Mouse (Mus musculus) liver, embryonic 11.5 days (tissue): ENCODE data around the gene Zfp697. TPM values are rescaled to one million over a fixed set of nuclear protein-coding genes. Genes with fewer than 3 reads are reported as not detected.
"Not testable (repeated sequence)": the region's sequence is repeated elsewhere in the genome, so short reads cannot be mapped to it uniquely, and the experiment has no call there.

Source experiments
- ATAC-seq: fragments of 200-750 bp; cut with Nextera tagmentation; replicated peaks from 2 replicates; pipeline ENCODE4 v1.8.0; 2017; ENCODE audit warnings: moderate number of reproducible peaks, mild to moderate bottlenecking, moderate TSS enrichment, moderate library complexity; ENCODE audit not compliant: low FRiP score
- DNase-seq: peaks from one replicate; pipeline ENCODE4 v3.0.0-alpha.2; 2017; ENCODE audit warnings: low spot score
- H3K27ac ChIP-seq: fragments of 300-500 bp; sonication (generic); 2 replicates; pipeline ENCODE4 v1.5.1; 2014; ENCODE audit warnings: mild to moderate bottlenecking, low read depth, low read length, control low read depth
- H3K27me3 ChIP-seq: fragments of 300-500 bp; sonication (generic); replicated peaks from 2 replicates; pipeline ENCODE4 v1.6.1; 2014; ENCODE audit warnings: low read length, mixed read lengths; ENCODE audit not compliant: control insufficient read depth, insufficient read depth
- H3K36me3 ChIP-seq: fragments of 300-500 bp; sonication (generic); 2 replicates; pipeline ENCODE4 v1.6.1; 2014; ENCODE audit warnings: mild to moderate bottlenecking, low read length, moderate library complexity, mixed read lengths; ENCODE audit not compliant: control insufficient read depth, insufficient read depth
- H3K4me1 ChIP-seq: fragments of 300-500 bp; sonication (generic); replicated peaks from 2 replicates; pipeline ENCODE4 v1.6.1; 2014; ENCODE audit warnings: low read length, mixed read lengths; ENCODE audit not compliant: control insufficient read depth, insufficient read depth
- H3K4me2 ChIP-seq: fragments of 300-500 bp; sonication (generic); 2 replicates; pipeline ENCODE4 v1.6.1; 2014; ENCODE audit warnings: mild to moderate bottlenecking, control low read depth, moderate library complexity
- H3K4me3 ChIP-seq: fragments of 300-500 bp; sonication (generic); 2 replicates; pipeline ENCODE4 v1.5.1; 2014; ENCODE audit warnings: low read depth, low read length, control low read depth
- H3K9ac ChIP-seq: fragments of 300-500 bp; sonication (generic); 2 replicates; pipeline ENCODE4 v1.6.1; 2014; ENCODE audit warnings: low read depth, low read length, control low read depth
- H3K9me3 ChIP-seq: fragments of 300-500 bp; sonication (generic); 2 replicates; pipeline ENCODE4 v1.6.1; 2016; ENCODE audit warnings: low read length, inconsistent platforms, mixed read lengths; ENCODE audit not compliant: control insufficient read depth
- WGBS: fragments of 180-500 bp; shearing (Covaris S2); extraction: QIAGEN DNeasy Blood & Tissue Kit; methylation state at CpG from one replicate; pipeline ENCODE4 v1.1.7; 2014; 5-methylcytosine and 5-hydroxymethylcytosine counted together
- polyA plus RNA-seq: library from polyadenylated mRNA; unstranded; fragments of >200 nt; fragmentation: Nextera tagmentation; extraction: Ambion mirVana; gene quantifications from 2 replicates; pipeline ENCODE4 v1.2.1, GENCODE M21; 2014

Zfp697 gene
- polyA plus RNA-seq, 1 experiment from 2014 or later = 5.7 TPM

GRCm38 (mm10) chr3:98442245-98442644, 60.0 kb downstream of the Zfp697 start:
- not testable (repeated sequence) for H3K4me3 ChIP-seq, H3K9me3 ChIP-seq, H3K27me3 ChIP-seq, H3K9ac ChIP-seq, H3K4me2 ChIP-seq, H3K27ac ChIP-seq, H3K4me1 ChIP-seq, DNase-seq, H3K36me3 ChIP-seq, ATAC-seq
- 36% methylated on average over 3 of the region's 3 CpGs for WGBS

GRCm38 (mm10) chr3:98443149-98443779, 61.0 kb downstream of the Zfp697 start:
- H3K9ac ChIP-seq, DNase-seq, H3K4me2 ChIP-seq, H3K36me3 ChIP-seq, H3K4me1 ChIP-seq, H3K9me3 ChIP-seq, H3K27me3 ChIP-seq, H3K27ac ChIP-seq, H3K4me3 ChIP-seq: not testable (repeated sequence)
- 0 out of 2 replicates have a peak, but pooled peaks have one; percentile 36 for ATAC-seq
- 4% methylated on average over 3 of the region's 3 CpGs for WGBS

- DNase-seq, H3K36me3 ChIP-seq, H3K9me3 ChIP-seq, H3K4me3 ChIP-seq, H3K4me1 ChIP-seq, ATAC-seq, H3K27ac ChIP-seq, H3K9ac ChIP-seq, H3K27me3 ChIP-seq, H3K4me2 ChIP-seq: not testable (repeated sequence)
- WGBS = no CpG with 5 or more reads among the region's 1 CpGs
These were observed 61.7 kb downstream of the Zfp697 start for GRCm38 (mm10) chr3:98443924-98444323.

GRCm38 (mm10) chr3:98453786-98454185, 71.5 kb downstream of the Zfp697 start:
- not testable (repeated sequence) for H3K9me3 ChIP-seq, H3K4me1 ChIP-seq, H3K9ac ChIP-seq, H3K36me3 ChIP-seq, H3K27me3 ChIP-seq, H3K4me2 ChIP-seq, H3K27ac ChIP-seq, DNase-seq, H3K4me3 ChIP-seq
- 56% methylated on average over 5 of the region's 5 CpGs for WGBS
- peak; percentile 41; the same call in 1 of the 2 replicates for ATAC-seq

GRCm38 (mm10) chr3:98457026-98457425, 74.8 kb downstream of the Zfp697 start, which contains the start of gene Gm4450:
Gene Gm4450 (minus strand): TSS chr3:98457126.
- not testable (repeated sequence) for H3K4me1 ChIP-seq, H3K4me2 ChIP-seq, DNase-seq, H3K9me3 ChIP-seq, ATAC-seq, H3K27me3 ChIP-seq, H3K27ac ChIP-seq, H3K9ac ChIP-seq, H3K36me3 ChIP-seq, H3K4me3 ChIP-seq
- no CpG with 5 or more reads among the region's 1 CpGs for WGBS

- not testable (repeated sequence) for H3K9ac ChIP-seq, DNase-seq, H3K27me3 ChIP-seq, H3K4me3 ChIP-seq, H3K4me1 ChIP-seq, H3K4me2 ChIP-seq, H3K36me3 ChIP-seq, H3K9me3 ChIP-seq, H3K27ac ChIP-seq, ATAC-seq
- 88% methylated on average over 1 of the region's 2 CpGs for WGBS
These were observed 87.1 kb downstream of the Zfp697 start for GRCm38 (mm10) chr3:98469323-98469722.

- not testable (repeated sequence) for H3K9me3 ChIP-seq, DNase-seq, ATAC-seq, H3K27ac ChIP-seq, H3K4me2 ChIP-seq, H3K27me3 ChIP-seq, H3K4me3 ChIP-seq, H3K36me3 ChIP-seq, H3K9ac ChIP-seq, H3K4me1 ChIP-seq
- WGBS = no CpG with 5 or more reads among the region's 1 CpGs
These were observed 88.8 kb downstream of the Zfp697 start for GRCm38 (mm10) chr3:98471057-98471456.

- not testable (repeated sequence) for H3K27ac ChIP-seq
These were observed 89.2 kb downstream of the Zfp697 start for GRCm38 (mm10) chr3:98471499-98471898.

GRCm38 (mm10) chr3:98494184-98494583, 111.9 kb downstream of the Zfp697 start:
- not testable (repeated sequence) for H3K27ac ChIP-seq, H3K27me3 ChIP-seq, H3K4me1 ChIP-seq, H3K9ac ChIP-seq, H3K9me3 ChIP-seq, H3K36me3 ChIP-seq, DNase-seq, H3K4me2 ChIP-seq, H3K4me3 ChIP-seq, ATAC-seq

More at GRCm38 (mm10) chr3:98471499-98471898, 89.2 kb downstream of the Zfp697 start:
- H3K9ac ChIP-seq, H3K9me3 ChIP-seq, ATAC-seq, DNase-seq, H3K4me3 ChIP-seq, H3K27me3 ChIP-seq, H3K4me2 ChIP-seq, H3K4me1 ChIP-seq, H3K36me3 ChIP-seq: not testable (repeated sequence)
